Mouse (Mus musculus): ENCODE data around the gene Anapc4.

DNA sequence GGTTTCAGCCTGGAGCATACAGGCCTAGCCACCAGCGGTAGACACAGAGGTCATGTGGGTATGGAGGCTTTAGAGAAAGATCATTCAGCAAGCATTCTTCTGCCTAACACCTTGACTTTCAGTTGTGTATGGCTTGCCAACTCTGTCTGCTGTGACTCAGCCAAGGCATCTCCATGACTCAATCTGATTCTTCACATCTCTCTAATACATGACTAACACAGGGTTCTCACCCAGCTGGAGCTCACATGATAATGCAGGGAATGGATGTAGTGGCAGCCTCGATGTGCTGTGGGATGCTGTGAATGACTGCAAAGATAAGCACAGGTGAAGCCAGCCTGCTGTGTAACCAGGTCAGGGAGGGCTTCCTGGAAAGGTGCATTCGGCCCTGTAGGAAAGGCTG lies 74.4 kb downstream of the Anapc4 start:
- TF ChIP-seq CTCF (IDR thresholded peaks at IDR 0.05; ENCODE audit: low read depth, low read length), result no peak
- no peak for TF ChIP-seq TAL1 (conservative IDR thresholded peaks at IDR 0.05; ENCODE audit: low read depth, low read length)
- TF ChIP-seq POLR2AphosphoS5 (IDR thresholded peaks at IDR 0.05; ENCODE audit: insufficient replicate concordance, low read depth, low read length), result no peak

All from G1E (cell line).